Mouse (Mus musculus) liver, embryonic 14.5 days (tissue): ENCODE measurements around the gene Arl13b.

Source experiments
- CTCF ChIP-seq: IDR thresholded peaks from 2 replicates; pipeline ENCODE4 v1.5.1; 2016; ENCODE audit warnings: antibody characterized with exemption, low read depth, control low read depth
- EP300 ChIP-seq: IDR thresholded peaks from 2 replicates; pipeline ENCODE4 v1.6.1; 2016; ENCODE audit warnings: antibody characterized with exemption, low read depth

GRCm38 (mm10) chr16:62807249-62807979 is 39.4 kb downstream of the Arl13b start:
- no peak for TF ChIP-seq CTCF
- no peak for TF ChIP-seq EP300
